Mouse (Mus musculus): ENCODE data around the gene Arhgef10l.

GRCm38 (mm10) chr4:140580866-140581265 lies 84.9 kb downstream of the Arhgef10l start:
- TF ChIP-seq POLR2A (IDR thresholded peaks at IDR 0.05; ENCODE audit: control insufficient read depth, low read depth, low read length) (no peak), CTCF (IDR thresholded peaks at IDR 0.05; ENCODE audit: control insufficient read depth, insufficient read depth, insufficient replicate concordance, low read depth, low read length) (no peak)
